Mouse (Mus musculus): ENCODE data around the gene Rasgef1c.

DNA sequence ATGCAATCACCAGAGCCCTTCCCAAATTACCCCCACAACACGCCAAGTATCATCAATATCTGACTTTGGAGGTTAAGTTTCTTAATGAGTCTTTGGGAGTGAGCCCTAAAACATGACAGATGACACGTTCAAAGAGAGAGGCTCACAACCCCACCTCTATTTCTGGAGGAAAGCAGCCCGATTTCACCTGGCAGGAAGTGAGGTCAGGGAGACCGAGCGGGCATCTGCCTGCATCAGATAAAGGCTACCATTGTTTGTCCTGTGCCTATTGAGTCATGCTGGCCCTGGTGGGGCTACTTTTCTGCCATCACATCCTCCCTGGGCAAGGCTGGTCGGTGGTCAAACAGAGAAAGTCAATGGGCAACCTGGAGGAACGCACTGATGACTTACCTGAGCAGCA, 115.9 kb downstream of the Rasgef1c start:
- no peak for TF ChIP-seq EP300 (IDR thresholded peaks at IDR 0.05; ENCODE audit: low read depth)
- TF ChIP-seq CTCF (IDR thresholded peaks at IDR 0.05; ENCODE audit: low read depth) = no peak

Measured in heart, postnatal 0 days (tissue).